Mouse (Mus musculus) bone marrow, adult 2 months (tissue): ENCODE results near the gene Ascc1.

Source experiments
- CTCF ChIP-seq: fragments of 200-500 bp; IDR thresholded peaks from 2 replicates; pipeline ENCODE4 v1.5.1; 2011; ENCODE audit warnings: low read length, control low read depth; ENCODE audit not compliant: control insufficient read depth, insufficient read depth
- POLR2A ChIP-seq: fragments of 200-500 bp; IDR thresholded peaks from 2 replicates; pipeline ENCODE4 v1.6.1; 2011; ENCODE audit warnings: low read depth, mild to moderate bottlenecking, control low read depth, low read length, borderline replicate concordance; ENCODE audit not compliant: control insufficient read depth

- TF ChIP-seq CTCF (no peak), POLR2A (no peak)
Observed at GRCm38 (mm10) chr10:59991262-59991880, 11.2 kb upstream of the Ascc1 start.
